Mouse (Mus musculus): Measurements from ENCODE around the gene Mmrn1. TPM values are rescaled to one million over a fixed set of nuclear protein-coding genes. Genes with fewer than 3 reads are reported as not detected.

The Mmrn1 gene
- 4.4 TPM for polyA plus RNA-seq (2014; fragmentation: Illumina TruSeq; extraction: RNeasy Lipid Tissue Mini Kit (QIAGEN cat#74804); ENCODE audit: low read depth, low replicate concordance)

DNA sequence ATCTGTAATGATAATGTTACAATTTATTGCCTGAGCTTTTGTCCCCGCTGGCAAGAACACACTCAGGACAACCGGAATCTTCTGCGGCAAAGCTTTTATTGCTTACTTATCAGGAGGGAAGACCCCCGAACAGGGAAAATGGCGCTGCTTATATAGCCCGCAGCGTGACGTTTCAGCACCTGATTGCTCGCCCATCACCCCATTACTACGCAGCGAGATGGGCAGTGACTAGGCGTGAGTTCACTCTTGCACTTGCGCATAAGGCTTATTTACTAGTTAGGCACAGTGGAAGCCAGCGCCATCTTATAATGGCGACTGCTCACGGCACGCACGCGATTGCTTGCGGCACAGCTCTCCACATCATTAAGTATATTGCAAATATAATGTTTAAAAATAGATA is at the start of gene Mmrn1:
Mmrn1 (plus strand) TSS at position 301 of the 400 bp plus-strand sequence.

Other genes with a start within 250 kb of the Mmrn1 start
- gene Snca, start 95.1 kb upstream of the Mmrn1 start, polyA plus RNA-seq (2014; fragmentation: Illumina TruSeq; extraction: RNeasy Lipid Tissue Mini Kit (QIAGEN cat#74804); ENCODE audit: low read depth, low replicate concordance) = 2.9 TPM

Data from kidney, adult 10 weeks (tissue).